Mouse (Mus musculus): ENCODE results near the gene Ppp2r5b.

The Ppp2r5b gene

DNA sequence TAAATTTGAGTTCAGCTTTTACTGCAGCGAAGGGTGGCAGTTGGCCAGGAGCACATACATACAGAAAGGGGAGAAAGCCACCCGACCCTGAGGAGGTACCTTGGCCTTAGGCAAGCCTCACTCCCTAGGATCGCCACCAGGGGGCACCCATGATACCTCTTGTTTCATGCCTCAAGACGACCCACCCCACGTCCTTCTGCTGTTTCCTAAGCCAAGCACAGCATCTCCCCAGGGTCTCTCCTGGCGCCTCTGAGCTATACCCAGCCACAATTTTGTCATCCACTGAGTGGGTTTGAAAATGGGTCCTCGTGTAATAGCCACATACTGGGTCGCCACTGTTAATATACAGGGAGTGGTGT is 32.5 kb upstream of the Ppp2r5b start:
- peak; percentile 87 for DNase-seq

GRCm38 (mm10) chr19:6267306-6268169 is 31.9 kb upstream of the Ppp2r5b start:
- peak; percentile 92 for DNase-seq

GRCm38 (mm10) chr19:6265727-6266182 is 30.1 kb upstream of the Ppp2r5b start:
- no peak for DNase-seq

DNA sequence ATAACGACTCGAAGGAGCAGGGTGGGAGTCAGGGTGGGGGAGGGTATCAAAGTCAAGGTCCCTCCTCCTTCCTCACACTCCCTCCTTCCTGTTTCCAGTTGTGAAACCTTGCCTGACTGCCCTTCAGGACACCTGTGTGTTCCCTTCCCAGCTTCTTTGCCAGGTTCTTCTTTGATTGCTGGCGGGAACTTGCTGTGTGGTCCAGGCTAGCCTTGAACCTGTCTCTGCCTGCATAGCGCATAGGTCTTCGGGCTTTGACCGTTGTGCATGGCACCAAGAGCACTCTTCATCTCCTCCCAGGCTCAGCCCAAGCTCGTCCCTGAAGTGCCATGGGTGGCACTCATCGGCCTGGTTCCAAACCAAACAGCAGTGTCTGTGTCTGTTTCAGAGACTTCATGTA is 29.3 kb upstream of the Ppp2r5b start:
- DNase-seq, result no peak

DNA sequence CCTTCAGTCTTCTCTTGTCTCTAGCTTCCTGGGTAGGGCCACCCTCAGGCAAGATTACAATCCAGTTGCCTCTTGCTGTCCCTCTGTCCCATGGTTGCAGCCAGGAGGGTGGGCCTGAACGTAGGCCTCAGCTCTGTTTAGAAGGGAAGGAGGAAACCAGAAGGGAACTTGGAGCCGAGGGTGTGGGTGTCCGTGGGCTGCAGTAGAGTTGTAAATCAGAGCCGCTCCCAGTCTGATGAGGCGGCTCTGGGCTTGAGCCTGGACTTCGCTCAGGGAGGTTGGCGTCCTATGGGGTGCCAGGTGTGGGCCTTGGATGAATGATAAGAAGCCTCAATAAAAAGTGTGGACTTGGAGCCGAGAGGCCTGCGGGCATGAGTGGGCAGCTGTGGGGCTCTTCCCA is 28.5 kb upstream of the Ppp2r5b start:
- no peak for DNase-seq

DNA sequence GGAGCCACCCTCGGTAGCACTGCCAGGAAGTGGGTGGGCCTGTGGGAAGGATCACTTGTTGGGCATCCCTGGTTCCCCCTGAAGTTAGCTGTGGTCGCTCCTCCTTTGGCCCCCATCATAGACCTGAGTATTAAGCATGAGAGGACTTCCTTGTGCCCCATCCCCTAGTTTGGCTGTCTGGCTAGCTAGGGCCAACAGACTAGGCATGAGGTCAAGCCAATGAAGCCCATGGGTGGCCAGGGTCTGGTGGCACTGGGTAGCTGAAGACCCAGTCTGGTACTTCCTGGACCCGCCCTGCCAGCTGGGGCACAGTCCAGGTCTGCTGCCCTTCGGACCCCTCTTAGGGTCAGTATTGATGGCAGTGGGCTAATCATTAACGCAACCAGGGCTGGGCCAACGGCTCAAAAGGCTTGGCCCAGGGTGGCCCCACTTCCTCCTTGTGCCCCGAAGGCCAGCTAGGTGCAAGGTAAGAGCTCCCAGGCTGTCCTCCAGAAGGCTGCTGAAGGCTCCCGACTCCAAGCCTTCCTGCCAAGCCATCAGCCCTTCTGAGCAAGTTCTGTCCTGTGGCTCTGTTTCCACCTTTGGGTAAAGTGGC is 27.3 kb upstream of the Ppp2r5b start:
- no peak for DNase-seq

- DNase-seq, result peak; percentile 88
Measured at GRCm38 (mm10) chr19:6262222-6262621, 26.6 kb upstream of the Ppp2r5b start.

- no peak for DNase-seq
Measured at GRCm38 (mm10) chr19:6261379-6261778, 25.7 kb upstream of the Ppp2r5b start.

GRCm38 (mm10) chr19:6260946-6261345 is 25.3 kb upstream of the Ppp2r5b start:
- no peak for DNase-seq

DNA sequence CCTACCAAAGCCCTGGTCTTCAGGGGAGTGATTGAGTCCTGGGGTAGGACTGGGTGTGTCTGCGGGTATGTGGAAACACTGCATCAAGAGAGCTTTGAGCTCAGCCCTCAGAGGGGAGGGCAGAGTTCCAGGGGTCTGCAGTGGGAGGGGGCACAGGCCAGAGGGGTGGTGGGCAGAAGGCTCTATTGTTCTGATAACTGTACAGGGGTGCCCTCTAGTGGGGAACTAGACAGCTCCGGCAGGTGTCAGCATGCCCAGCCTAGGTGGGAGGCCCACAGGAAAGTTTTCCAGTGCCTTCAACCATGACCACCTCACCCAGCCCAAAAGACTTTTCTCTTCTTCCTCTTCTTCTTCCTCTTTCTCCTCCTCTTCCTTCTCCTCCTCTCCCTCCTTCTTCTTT is 24.8 kb upstream of the Ppp2r5b start:
- DNase-seq, result no peak

- no peak for DNase-seq
Measured at GRCm38 (mm10) chr19:6253021-6253420, 17.3 kb upstream of the Ppp2r5b start.

DNA sequence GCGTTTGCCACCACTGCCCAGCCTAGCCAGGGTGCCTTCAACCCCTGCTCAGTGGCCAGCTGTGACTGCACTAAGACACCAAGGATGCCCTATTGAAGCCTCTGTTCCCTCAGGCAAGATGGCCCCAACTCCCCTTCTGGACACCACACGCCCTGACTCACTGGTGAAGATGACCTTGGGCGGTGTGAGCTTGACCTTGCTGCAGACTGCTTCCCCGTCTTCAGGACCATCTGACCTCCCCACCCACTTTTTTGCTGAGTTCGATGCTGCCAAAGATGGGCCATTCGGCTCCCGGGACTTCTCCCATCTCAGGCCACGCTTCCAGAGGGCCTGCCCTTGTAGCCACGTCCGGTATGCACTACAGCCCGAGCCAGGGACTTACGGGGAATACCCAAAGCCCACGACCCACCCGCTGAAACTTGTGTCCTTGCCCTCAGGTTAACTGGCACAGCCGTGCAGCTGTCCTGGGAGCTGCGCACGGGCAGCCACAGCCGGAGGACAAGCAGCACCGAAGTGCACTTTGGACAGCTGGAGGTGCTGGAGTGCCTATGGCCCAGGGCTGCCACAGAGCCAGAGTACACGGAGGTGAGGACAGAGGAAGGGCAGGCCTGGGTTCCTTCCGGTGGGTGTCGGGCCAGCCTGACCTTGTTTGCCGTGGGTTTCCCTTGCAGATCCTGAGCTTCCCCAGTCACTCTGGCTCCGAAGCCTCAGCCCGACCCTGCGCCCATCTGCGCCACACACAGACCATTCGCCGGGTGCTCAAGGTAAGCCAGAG is 12.0 kb upstream of the Ppp2r5b start:
- DNase-seq, result no peak

DNA sequence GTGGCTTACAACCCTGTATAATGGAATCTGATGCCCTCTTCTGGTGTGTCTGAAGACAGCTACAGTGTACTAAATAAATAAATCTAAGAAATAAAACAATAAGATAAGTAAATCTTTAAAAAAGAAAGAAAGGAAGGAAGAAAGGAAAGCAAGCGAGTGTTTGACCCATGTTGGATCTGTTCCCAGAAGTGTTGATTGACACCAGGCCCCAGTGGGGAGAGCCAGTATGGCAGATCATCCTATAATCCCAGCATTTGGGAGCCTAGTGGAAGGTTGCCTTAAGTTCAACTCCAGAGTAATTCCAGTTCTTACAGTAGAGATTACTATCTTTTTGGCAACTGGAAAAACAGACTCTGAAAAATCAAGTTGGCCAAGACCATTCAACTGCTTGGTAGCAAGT is 10.1 kb upstream of the Ppp2r5b start:
- DNase-seq, result no peak

- DNase-seq, result no peak
Measured at GRCm38 (mm10) chr19:6243226-6243625, 7.6 kb upstream of the Ppp2r5b start.

DNA sequence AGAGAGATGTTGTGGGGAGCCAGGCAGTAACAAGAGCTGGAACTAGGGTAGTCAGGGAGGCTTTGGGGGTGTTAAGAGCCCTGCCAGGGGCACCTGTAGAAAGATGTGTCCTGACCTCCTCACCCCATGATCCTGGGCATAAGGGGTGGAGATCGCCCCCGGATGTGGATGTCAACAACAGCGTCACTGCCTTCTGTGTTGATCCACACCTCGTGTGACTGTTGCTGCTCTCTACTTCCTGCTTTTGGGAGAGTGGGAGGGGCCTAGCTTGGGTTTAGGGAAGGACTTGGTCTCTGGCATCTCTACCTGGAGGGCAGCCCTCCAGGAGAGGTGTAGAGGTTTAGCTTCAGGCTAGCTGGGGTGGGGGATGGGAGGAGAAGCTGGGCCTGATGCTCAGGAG is 6.6 kb upstream of the Ppp2r5b start:
- peak; percentile 55 for DNase-seq

DNA sequence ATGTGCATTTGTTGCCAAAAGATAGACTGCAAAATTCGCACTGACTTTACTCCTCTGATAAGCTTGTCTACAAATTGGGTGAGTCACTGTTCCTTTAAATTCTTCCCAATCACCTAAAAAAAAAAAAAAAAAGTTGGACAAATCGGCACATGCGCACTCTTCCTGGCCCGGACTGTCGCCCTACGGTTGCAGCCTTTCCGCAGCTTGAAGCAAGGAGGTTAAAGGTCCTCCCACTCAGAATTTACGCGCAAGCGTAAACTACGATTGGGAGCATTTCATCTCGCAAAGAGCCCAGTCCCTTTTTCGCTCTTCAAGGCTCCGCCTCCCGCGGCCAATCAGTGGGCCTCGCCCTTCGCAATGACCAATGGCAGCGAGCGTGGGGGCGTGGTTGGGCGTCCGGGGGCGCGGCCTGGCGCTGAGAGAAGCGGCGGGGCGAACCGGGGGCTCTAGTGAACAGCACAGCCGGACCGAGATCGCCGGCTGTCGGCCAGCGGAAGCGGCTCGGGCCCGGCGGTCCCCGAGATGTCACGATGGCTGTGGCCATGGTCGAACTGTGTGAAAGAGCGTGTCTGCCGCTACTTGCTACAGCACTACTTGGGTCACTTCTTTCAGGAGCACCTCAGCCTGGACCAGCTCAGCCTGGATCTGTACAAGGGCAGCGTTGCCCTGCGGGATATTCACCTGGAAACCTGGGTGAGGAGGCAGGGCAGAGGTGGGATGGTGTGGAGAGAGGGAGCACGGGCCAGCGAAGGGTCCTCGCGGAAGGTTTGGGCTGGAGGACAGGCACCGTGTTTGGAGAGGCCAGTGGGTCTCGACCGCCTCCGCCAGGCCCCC is 5.8 kb upstream of the Ppp2r5b start, which contains the start of gene Atg2a:
TSS of gene Atg2a (plus strand) at position 395 of the 834 bp plus-strand sequence.
- DNase-seq, result peak; percentile 98

DNA sequence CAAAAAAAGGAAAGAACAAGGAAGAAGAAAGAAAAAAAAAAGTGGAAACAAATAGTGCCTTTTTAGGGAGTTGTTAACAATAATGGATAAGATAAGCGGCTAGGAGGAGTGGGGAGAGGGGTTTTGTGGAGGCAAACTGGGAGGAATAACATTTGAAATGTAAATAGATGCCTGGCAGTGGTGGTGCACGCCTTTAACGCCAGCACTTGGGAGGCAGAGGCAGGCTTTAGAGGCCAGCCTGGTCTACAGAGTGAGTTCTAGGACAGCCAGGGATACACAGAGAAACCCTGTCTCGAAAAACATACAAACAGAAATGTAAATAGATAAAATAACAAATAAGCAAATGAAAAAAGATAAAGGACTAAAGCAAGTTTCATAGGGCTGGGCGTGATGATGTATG is 5.1 kb upstream of the Ppp2r5b start:
- DNase-seq, result no peak

DNA sequence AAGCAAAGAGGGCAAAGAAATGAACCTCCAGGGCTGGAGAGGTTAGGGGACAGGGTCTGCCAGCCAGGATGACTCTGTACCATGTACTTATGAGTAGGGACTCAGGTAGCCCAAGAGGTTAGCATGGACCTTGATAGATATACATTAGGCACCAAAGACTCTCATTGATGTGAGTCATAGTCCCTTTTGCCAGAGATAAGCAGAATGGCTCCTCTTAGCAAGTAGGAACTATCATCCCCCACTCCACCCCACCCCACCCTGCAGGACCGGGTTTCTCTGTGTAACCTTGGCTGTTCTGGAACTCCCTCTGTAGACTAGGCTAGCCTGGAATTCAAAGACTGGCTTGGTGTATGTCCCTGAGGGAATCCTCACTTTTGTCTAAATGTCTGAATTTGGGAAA is 4.5 kb upstream of the Ppp2r5b start:
- no peak for DNase-seq

DNA sequence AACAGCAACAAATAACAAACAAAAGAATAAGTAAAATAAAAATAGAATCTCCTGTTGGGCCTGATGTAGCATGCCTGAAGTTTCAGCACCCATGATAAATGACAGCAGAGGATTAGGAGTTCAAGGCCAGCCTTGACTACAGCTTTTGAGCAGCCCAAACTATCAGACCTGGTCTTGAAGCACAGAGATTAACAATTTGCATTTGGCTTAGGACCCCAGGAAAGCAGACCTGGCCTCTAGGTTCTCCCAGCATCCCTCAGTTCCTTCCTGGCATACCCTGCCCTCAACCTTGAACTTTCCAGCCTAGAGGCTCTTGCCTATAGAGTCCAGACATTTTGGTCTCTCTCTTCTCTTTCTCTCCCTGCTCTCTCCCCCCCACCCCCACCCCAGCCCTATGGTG is 3.1 kb upstream of the Ppp2r5b start:
- no peak for DNase-seq

- DNase-seq, result peak; percentile 54
Measured at GRCm38 (mm10) chr19:6236842-6237241, 1.2 kb upstream of the Ppp2r5b start.

- peak; percentile 92 for DNase-seq
Measured at GRCm38 (mm10) chr19:6236053-6236441, 375 bp upstream of the Ppp2r5b start.

DNA sequence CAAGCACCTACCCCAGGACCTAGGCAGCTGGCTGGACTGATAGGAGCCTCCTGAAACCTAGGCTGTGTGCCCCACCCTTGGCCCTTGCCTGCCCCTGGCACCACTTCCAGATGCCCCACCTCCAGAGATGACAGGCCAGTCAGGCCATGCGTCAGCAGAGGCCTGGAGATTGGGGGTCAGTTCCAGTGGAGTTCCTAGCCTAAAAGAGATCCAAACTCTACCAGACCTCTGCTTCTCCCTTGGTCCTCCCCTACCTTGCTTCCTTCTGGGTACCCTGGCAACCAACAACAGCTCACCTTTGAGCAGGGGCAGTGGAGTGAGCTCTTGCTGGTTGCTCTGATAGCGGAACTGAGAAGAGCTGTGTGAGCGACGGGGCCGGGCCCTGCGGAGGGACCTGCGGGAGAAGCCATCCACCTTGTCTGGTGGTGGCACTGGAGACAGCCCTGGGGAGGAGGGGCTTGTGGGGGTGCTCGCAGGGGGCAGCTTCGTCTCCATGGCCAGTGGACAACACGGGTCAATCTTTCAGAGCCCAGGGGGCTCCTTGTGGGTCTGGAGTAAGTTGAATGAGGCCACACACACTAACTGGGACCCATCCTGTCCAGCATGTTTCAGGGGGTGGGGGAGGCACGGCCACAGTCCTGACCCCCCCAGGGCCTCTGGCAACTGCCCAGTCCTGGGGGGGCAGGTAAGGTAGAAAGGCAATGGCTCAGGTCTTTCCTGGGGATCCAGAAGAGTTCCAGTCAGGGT is 1.2 kb downstream of the Ppp2r5b start:
- peak; percentile 61 for DNase-seq

Data from cerebellum, adult 8-10 months (tissue).